Comparison of ENCODE assay signal across 10 mouse cellular contexts in genomic region chr2:29309966-29310365, GRCm38 (mm10). TPM values are rescaled to one million over a fixed set of nuclear protein-coding genes. Genes with fewer than 3 reads are reported as not detected.
DNase-seq lines count a peak whose midpoint lies in the region; ATAC-seq lines count a peak whose summit lies in the region.
"Had no signal": no experiment of that assay in that cellular context is flagged by ENCODE, and none has a peak within 500 bp of the region (broad histone marks: within the 10 kb centered on the region; RNA-seq: fewer than 3 reads in every experiment).

No protein-coding gene starts in this region.

- no peak overlapping the region for H3K9ac ChIP-seq in hindbrain, embryonic 11.5 days (ENCODE audit: low read depth, low read length)
- H3K9ac ChIP-seq in hindbrain, embryonic 16.5 days (ENCODE audit: low read depth, low read length): no peak overlapping the region
- H3K9ac ChIP-seq: midbrain, embryonic 12.5 days had no signal

- H3K4me2 ChIP-seq in hindbrain, embryonic 11.5 days (replicated peaks; ENCODE audit: low read depth, low read length): no peak overlapping the region
- no peak overlapping the region for H3K4me2 ChIP-seq in hindbrain, embryonic 16.5 days (ENCODE audit: low read length)
- H3K4me2 ChIP-seq: midbrain, embryonic 12.5 days had no signal

- DNase-seq in hindbrain, embryonic 11.5 days (ENCODE audit: low spot score): peak; percentile 47
- peak; percentile 4 for DNase-seq in urinary bladder, postnatal 25 days (ENCODE audit: low spot score)
- no peak for DNase-seq in urinary bladder, adult 2 months (ENCODE audit: low spot score)
- DNase-seq in forelimb bud, embryonic 11.5 days (ENCODE audit: low read depth, low spot score): peak; percentile 63
- DNase-seq in yolk sac, embryonic 10.5 days (ENCODE audit: low spot score): peak; percentile 5
- no peak for DNase-seq in spleen, adult 18-20 months
- no peak for DNase-seq in cerebellum, postnatal 4 days (ENCODE audit: low spot score in 2 of 2)
- DNase-seq: layer of hippocampus, adult 9-11 months had no signal

- no peak overlapping the region for H3K4me3 ChIP-seq in hindbrain, embryonic 11.5 days (ENCODE audit: low read depth, low read length)
- H3K4me3 ChIP-seq in hindbrain, embryonic 16.5 days (ENCODE audit: low read length): no peak overlapping the region
- H3K4me3 ChIP-seq: midbrain, embryonic 12.5 days had no signal

- H3K36me3 ChIP-seq in hindbrain, embryonic 11.5 days (ENCODE audit: control insufficient read depth, insufficient read depth, low read length): no peaks in the 10 kb centered on the region
- H3K36me3 ChIP-seq in hindbrain, embryonic 16.5 days (ENCODE audit: control insufficient read depth, insufficient read depth, low read length): no peaks in the 10 kb centered on the region
- H3K36me3 ChIP-seq: midbrain, embryonic 12.5 days had no signal

- H3K9me3 ChIP-seq in hindbrain, embryonic 11.5 days (ENCODE audit: control insufficient read depth, low read length): no peaks in the 10 kb centered on the region
- no peaks in the 10 kb centered on the region for H3K9me3 ChIP-seq in hindbrain, embryonic 16.5 days (ENCODE audit: control insufficient read depth, low read length)
- H3K9me3 ChIP-seq: midbrain, embryonic 12.5 days had no signal

- ATAC-seq in hindbrain, embryonic 11.5 days (ENCODE audit: low FRiP score): no peak
- no peak for ATAC-seq in hindbrain, embryonic 16.5 days

- 53% methylated on average over 7 of the region's 7 CpGs for WGBS in hindbrain, embryonic 11.5 days
- 55% methylated on average over 7 of the region's 7 CpGs for WGBS in hindbrain, embryonic 16.5 days

- H3K4me1 ChIP-seq in hindbrain, embryonic 11.5 days (replicated peaks; ENCODE audit: control insufficient read depth, insufficient read depth, low read length): no peaks in the 10 kb centered on the region
- no peaks in the 10 kb centered on the region for H3K4me1 ChIP-seq in hindbrain, embryonic 16.5 days (ENCODE audit: control insufficient read depth, insufficient read depth, low read depth, low read length)
- H3K4me1 ChIP-seq: midbrain, embryonic 12.5 days had no signal

- H3K27ac ChIP-seq in hindbrain, embryonic 11.5 days (ENCODE audit: low read depth, low read length): no peak overlapping the region
- H3K27ac ChIP-seq in hindbrain, embryonic 16.5 days (ENCODE audit: low read depth, low read length): no peak overlapping the region
- H3K27ac ChIP-seq: midbrain, embryonic 12.5 days had no signal

- no peaks in the 10 kb centered on the region for H3K27me3 ChIP-seq in hindbrain, embryonic 11.5 days (ENCODE audit: control insufficient read depth, insufficient read depth, low read length)
- no peaks in the 10 kb centered on the region for H3K27me3 ChIP-seq in hindbrain, embryonic 16.5 days (replicated peaks; ENCODE audit: control insufficient read depth, insufficient read depth, low read length)

RNA-seq across cellular contexts. Expression of gene Med27, which starts 36.7 kb away (rescaled TPM):
- 69.8 and 74.6 TPM in 2 replicates for polyA plus RNA-seq in hindbrain, embryonic 11.5 days (2014; fragmentation: Nextera tagmentation; extraction: Ambion mirVana)
- 60.2 and 63.3 TPM in 2 replicates for polyA plus RNA-seq in hindbrain, embryonic 16.5 days (2015; fragmentation: Nextera tagmentation; extraction: Ambion mirVana)
- polyA plus RNA-seq in urinary bladder, adult 2 months (2012; rRNA removed): 29.8 and 40.2 TPM in 2 replicates

RNA-seq across cellular contexts. Expression of gene Ntng2, which starts 57.2 kb away (rescaled TPM):
- polyA plus RNA-seq in hindbrain, embryonic 11.5 days (2014; fragmentation: Nextera tagmentation; extraction: Ambion mirVana): 2.7 and 2.8 TPM in 2 replicates
- polyA plus RNA-seq in hindbrain, embryonic 16.5 days (2015; fragmentation: Nextera tagmentation; extraction: Ambion mirVana): 3.5 and 4.1 TPM in 2 replicates
- polyA plus RNA-seq in urinary bladder, adult 2 months (2012; rRNA removed): 14.2 and 24.1 TPM in 2 replicates

Comparison
In these comparisons a context has a peak if more than half of its experiments do, and no peak if none do; other contexts are left out.
1. DNase-seq: peak in hindbrain, embryonic 11.5 days (single experiment), urinary bladder, postnatal 25 days (single experiment), forelimb bud, embryonic 11.5 days (single experiment) and yolk sac, embryonic 10.5 days (single experiment); none in urinary bladder, adult 2 months (single experiment), spleen, adult 18-20 months (0 of 2) and cerebellum, postnatal 4 days (0 of 2).